In genomic region chr17:80221890-80222628, GRCm38 (mm10) we compare ENCODE assay signal across 12 mouse cellular contexts. TPM values are rescaled to one million over a fixed set of nuclear protein-coding genes. Genes with fewer than 3 reads are reported as not detected.
A peak's percentile ranks its signal among the peaks of the same experiment; 100 is the strongest.
DNase-seq lines count a peak whose midpoint lies in the region; ATAC-seq lines count a peak whose summit lies in the region.
"Had no signal": no experiment of that assay in that cellular context is flagged by ENCODE, and none has a peak within 500 bp of the region (broad histone marks: within the 10 kb centered on the region; RNA-seq: fewer than 3 reads in every experiment).

No protein-coding gene starts in this region.

- WGBS in kidney, embryonic 15.5 days: 68% methylated on average over 3 of the region's 3 CpGs

- H3K9ac ChIP-seq in kidney, embryonic 15.5 days: no peak overlapping the region
- H3K9ac ChIP-seq: lung, embryonic 15.5 days had no signal

- peaks cover 5% of the 10 kb centered on the region for H3K4me1 ChIP-seq in kidney, embryonic 15.5 days

- H3K27me3 ChIP-seq in kidney, embryonic 15.5 days: no peaks in the 10 kb centered on the region
- H3K27me3 ChIP-seq: lung, embryonic 15.5 days had no signal

- 0 out of 2 replicates have a peak, but pooled peaks cover 4% of the 10 kb centered on the region for H3K36me3 ChIP-seq in kidney, embryonic 15.5 days
- H3K36me3 ChIP-seq: lung, embryonic 15.5 days had no signal

- H3K27ac ChIP-seq in kidney, embryonic 15.5 days: no peak overlapping the region
- H3K27ac ChIP-seq: lung, embryonic 15.5 days had no signal

- H3K9me3 ChIP-seq in kidney, embryonic 15.5 days (replicated peaks): no peaks in the 10 kb centered on the region
- H3K9me3 ChIP-seq: lung, embryonic 15.5 days had no signal

- ATAC-seq in kidney, embryonic 15.5 days (replicated peaks; ENCODE audit: low FRiP score): no peak
- ATAC-seq in megakaryocyte progenitor cell, adult 5-6 weeks (replicated peaks; ENCODE audit: poor library complexity): peak; percentile 53
- ATAC-seq in frontal cortex, adult (ENCODE audit: low TSS enrichment): no peak

- no peak overlapping the region for H3K4me3 ChIP-seq in kidney, embryonic 15.5 days (replicated peaks)
- H3K4me3 ChIP-seq: lung, embryonic 15.5 days had no signal

- no peak overlapping the region for H3K4me2 ChIP-seq in kidney, embryonic 15.5 days
- H3K4me2 ChIP-seq: lung, embryonic 15.5 days had no signal

- DNase-seq in kidney, adult 18-20 months: peak; percentile 7
- peak; percentile 65 for DNase-seq in CD4-positive helper T cell, adult 2 months (ENCODE audit: low read depth, low spot score)
- peak; percentile 43 for DNase-seq in T-cell, adult 2 months (ENCODE audit: low spot score)
- no peak for DNase-seq in right cerebral cortex, postnatal 36 days (ENCODE audit: low spot score in 2 of 2)
- no peak for DNase-seq in testis, postnatal 14 days (ENCODE audit: low spot score)
- DNase-seq: gastrocnemius, postnatal 25 days had no signal

RNA-seq across cellular contexts. Expression of gene Gemin6, which starts 2.2 kb away (rescaled TPM):
- 41.0 and 45.1 TPM in 2 replicates for polyA plus RNA-seq in kidney, embryonic 15.5 days (2015; fragmentation: Nextera tagmentation; extraction: Ambion mirVana)
- 44.5 and 47.4 TPM in 2 replicates for total RNA-seq in megakaryocyte progenitor cell, adult 5-6 weeks (2015)
- total RNA-seq in megakaryocyte progenitor cell, adult 5-6 weeks (2017): 44.8 and 51.5 TPM in 2 replicates

RNA-seq across cellular contexts. Expression of gene Ttc39d, which starts 14.8 kb away (rescaled TPM):
- polyA plus RNA-seq in kidney, embryonic 15.5 days (2015; fragmentation: Nextera tagmentation; extraction: Ambion mirVana): 0.16 TPM in 1 of 2 replicates, not detected in the other
- not detected in 2 replicates for total RNA-seq in megakaryocyte progenitor cell, adult 5-6 weeks (2015)
- total RNA-seq in megakaryocyte progenitor cell, adult 5-6 weeks (2017): not detected in 2 replicates
- total RNA-seq: gastrocnemius, postnatal 25 days had no signal
- polyA plus RNA-seq: intestine, embryonic 14.5 days; stomach, embryonic 14.5 days had no signal

RNA-seq across cellular contexts. Expression of gene Srsf7, which starts 15.0 kb away (rescaled TPM):
- polyA plus RNA-seq in kidney, embryonic 15.5 days (2015; fragmentation: Nextera tagmentation; extraction: Ambion mirVana): 622 and 668 TPM in 2 replicates
- total RNA-seq in megakaryocyte progenitor cell, adult 5-6 weeks (2015): 538 and 545 TPM in 2 replicates
- total RNA-seq in megakaryocyte progenitor cell, adult 5-6 weeks (2017): 490 and 575 TPM in 2 replicates

Comparison
In these comparisons a context has a peak if more than half of its experiments do, and no peak if none do; other contexts are left out.
1. DNase-seq: peak in kidney, adult 18-20 months (single experiment), CD4-positive helper T cell, adult 2 months (single experiment) and T-cell, adult 2 months (single experiment); none in right cerebral cortex, postnatal 36 days (0 of 2) and testis, postnatal 14 days (single experiment).